In the genomic region with DNA sequence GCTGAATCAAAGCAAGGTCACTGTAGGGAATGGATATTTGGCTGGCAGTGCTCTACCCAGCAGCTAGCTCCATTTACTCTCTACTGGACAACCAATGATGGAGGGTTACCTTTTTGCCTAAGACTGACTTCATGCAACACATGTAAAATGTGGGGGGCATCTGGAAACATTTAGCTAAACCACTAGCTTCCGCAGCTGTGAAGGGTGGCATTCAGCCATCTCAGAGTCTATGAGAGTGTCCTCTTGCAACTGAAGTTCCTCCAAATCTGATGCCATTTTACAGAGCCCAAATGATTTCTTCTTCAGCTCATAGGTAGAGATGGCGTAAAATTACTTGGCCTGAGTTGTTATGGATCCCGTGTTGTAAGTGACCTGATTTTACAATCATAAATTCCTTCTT, we compare ENCODE assay signal across 28 mouse cellular contexts.
DNase-seq lines count a peak whose midpoint lies in the region; ATAC-seq and TF ChIP-seq lines count a peak whose summit lies in the region.
"Had no signal": no experiment of that assay in that cellular context is flagged by ENCODE, and none has a peak within 500 bp of the region (broad histone marks: within the 10 kb centered on the region; RNA-seq: fewer than 3 reads in every experiment).

No protein-coding gene starts in this region.

- DNase-seq in embryo, embryonic 10.5 days (ENCODE audit: low spot score) = peak; percentile 30
- DNase-seq in embryo, embryonic 9.5 days (ENCODE audit: extremely low spot score) = no peak
- DNase-seq in left cerebral cortex, adult 2 months (ENCODE audit: extremely low spot score in 1 of 2, low spot score in 2 of 2) = no peak
- DNase-seq: adrenal gland, postnatal 10 days; adrenal gland, postnatal 36 days; cerebellum, adult 18-20 months; cerebellum, adult 9-10 months; cerebellum, postnatal 14 days; forebrain, postnatal 0 days; gastrocnemius, adult 2 months; gastrocnemius, postnatal 14 days; heart, adult 11 months; heart, postnatal 10 days; heart, postnatal 36 days had no signal

- H3K9ac ChIP-seq in embryonic facial prominence, embryonic 12.5 days = no peak overlapping the region
- no peak overlapping the region for H3K9ac ChIP-seq in limb, embryonic 13.5 days
- H3K9ac ChIP-seq in intestine, postnatal 0 days (ENCODE audit: low read depth, low read length) = no peak overlapping the region
- H3K9ac ChIP-seq: embryonic facial prominence, embryonic 15.5 days; forebrain, postnatal 0 days; heart, embryonic 12.5 days; heart, embryonic 15.5 days; hindbrain, embryonic 13.5 days had no signal

- no peaks in the 10 kb centered on the region for H3K36me3 ChIP-seq in embryonic facial prominence, embryonic 12.5 days
- peaks cover 5% of the 10 kb centered on the region; the same call in 1 of the 2 replicates for H3K36me3 ChIP-seq in limb, embryonic 13.5 days
- no peaks in the 10 kb centered on the region for H3K36me3 ChIP-seq in intestine, postnatal 0 days (ENCODE audit: control insufficient read depth, insufficient read depth)
- H3K36me3 ChIP-seq: embryonic facial prominence, embryonic 15.5 days; G1E; heart, embryonic 12.5 days; heart, embryonic 15.5 days; hindbrain, embryonic 10.5 days; hindbrain, embryonic 13.5 days had no signal

- intact Hi-C loops in left cerebral cortex, adult 2 months (cut with DNase I) = loop anchor here (5.0 to 10.0 kb wide), 2 partner anchors 134 to 233 kb away; no protein-coding TSS in a partner anchor

- H3K27me3 ChIP-seq in embryonic facial prominence, embryonic 12.5 days = no peaks in the 10 kb centered on the region
- H3K27me3 ChIP-seq in limb, embryonic 13.5 days = no peaks in the 10 kb centered on the region
- H3K27me3 ChIP-seq in intestine, postnatal 0 days (replicated peaks; ENCODE audit: control insufficient read depth, insufficient read depth, low read length) = no peaks in the 10 kb centered on the region
- H3K27me3 ChIP-seq: CH12.LX; embryonic facial prominence, embryonic 15.5 days; heart, embryonic 12.5 days; heart, embryonic 15.5 days; hindbrain, embryonic 13.5 days had no signal

- no peaks in the 10 kb centered on the region for H3K9me3 ChIP-seq in embryonic facial prominence, embryonic 12.5 days
- no peaks in the 10 kb centered on the region for H3K9me3 ChIP-seq in limb, embryonic 13.5 days
- H3K9me3 ChIP-seq in intestine, postnatal 0 days (ENCODE audit: control insufficient read depth) = no peaks in the 10 kb centered on the region
- H3K9me3 ChIP-seq: embryonic facial prominence, embryonic 15.5 days; G1E; heart, embryonic 12.5 days; heart, embryonic 15.5 days; hindbrain, embryonic 10.5 days; hindbrain, embryonic 13.5 days had no signal

- H3K27ac ChIP-seq in embryonic facial prominence, embryonic 12.5 days = 0 out of 2 replicates have a peak overlapping the region, but pooled peaks have one; percentile 1
- H3K27ac ChIP-seq in limb, embryonic 13.5 days = peak overlapping the region; percentile 59
- no peak overlapping the region for H3K27ac ChIP-seq in intestine, postnatal 0 days (ENCODE audit: low read depth, low read length)
- no peak overlapping the region for H3K27ac ChIP-seq in left cerebral cortex, adult 2 months
- H3K27ac ChIP-seq: embryonic facial prominence, embryonic 15.5 days; gastrocnemius, adult 2 months; heart, embryonic 15.5 days; hindbrain, embryonic 10.5 days; hindbrain, embryonic 13.5 days had no signal

- peaks cover 23% of the 10 kb centered on the region; the same call in 1 of the 2 replicates for H3K4me1 ChIP-seq in embryonic facial prominence, embryonic 12.5 days
- H3K4me1 ChIP-seq in limb, embryonic 13.5 days = peaks cover 35% of the 10 kb centered on the region
- H3K4me1 ChIP-seq in intestine, postnatal 0 days (replicated peaks; ENCODE audit: control insufficient read depth, insufficient read depth, low read length) = peaks cover 4% of the 10 kb centered on the region; the same call in 1 of the 2 replicates
- H3K4me1 ChIP-seq: hindbrain, embryonic 10.5 days; hindbrain, embryonic 13.5 days had no signal

- ATAC-seq in embryonic facial prominence, embryonic 12.5 days (ENCODE audit: insufficient number of reproducible peaks, insufficient read depth, low FRiP score, low TSS enrichment) = peak; percentile 47; the same call in 1 of the 2 replicates
- ATAC-seq in limb, embryonic 13.5 days (ENCODE audit: low FRiP score, low read depth) = peak; percentile 64
- no peak for ATAC-seq in intestine, postnatal 0 days
- no peak for ATAC-seq in monocyte, adult 5-6 weeks (replicated peaks; ENCODE audit: insufficient number of reproducible peaks, low FRiP score, low TSS enrichment, poor library complexity, severe bottlenecking)
- ATAC-seq: forebrain, embryonic 14.5 days; forebrain, postnatal 0 days; hindbrain, embryonic 16.5 days; Patski had no signal

- TF ChIP-seq CTCF in intestine, postnatal 0 days (IDR thresholded peaks at IDR 0.05; ENCODE audit: low read depth) = no peak
- TF ChIP-seq CTCF in left cerebral cortex, adult 2 months (IDR thresholded peaks at IDR 0.05) = no peak

- H3K4me3 ChIP-seq in embryonic facial prominence, embryonic 12.5 days = no peak overlapping the region
- no peak overlapping the region for H3K4me3 ChIP-seq in limb, embryonic 13.5 days
- no peak overlapping the region for H3K4me3 ChIP-seq in intestine, postnatal 0 days (ENCODE audit: low read depth, low read length)
- H3K4me3 ChIP-seq in left cerebral cortex, adult 2 months = no peak overlapping the region
- H3K4me3 ChIP-seq: embryonic facial prominence, embryonic 15.5 days; gastrocnemius, adult 2 months; heart, embryonic 12.5 days; heart, embryonic 15.5 days; hindbrain, embryonic 10.5 days; hindbrain, embryonic 13.5 days had no signal

- 57% methylated on average over 3 of the region's 3 CpGs for WGBS in embryonic facial prominence, embryonic 12.5 days
- 31% methylated on average over 3 of the region's 3 CpGs for WGBS in limb, embryonic 13.5 days
- 93% methylated on average over 3 of the region's 3 CpGs for WGBS in intestine, postnatal 0 days

- H3K4me2 ChIP-seq in embryonic facial prominence, embryonic 12.5 days (replicated peaks) = no peak overlapping the region
- H3K4me2 ChIP-seq in limb, embryonic 13.5 days (replicated peaks) = no peak overlapping the region
- H3K4me2 ChIP-seq in intestine, postnatal 0 days (replicated peaks; ENCODE audit: low read depth) = no peak overlapping the region
- H3K4me2 ChIP-seq: embryonic facial prominence, embryonic 15.5 days; heart, embryonic 12.5 days; heart, embryonic 15.5 days; hindbrain, embryonic 13.5 days had no signal

Comparison
In these comparisons a context has a peak if more than half of its experiments do, and no peak if none do; other contexts are left out.
1. ATAC-seq: peak in embryonic facial prominence, embryonic 12.5 days (single experiment) and limb, embryonic 13.5 days (single experiment); none in intestine, postnatal 0 days (single experiment) and monocyte, adult 5-6 weeks (single experiment).
2. H3K27ac ChIP-seq: peak in embryonic facial prominence, embryonic 12.5 days (single experiment) and limb, embryonic 13.5 days (single experiment); none in intestine, postnatal 0 days (single experiment) and left cerebral cortex, adult 2 months (single experiment).